Mouse (Mus musculus) neutrophil, adult 65 days (primary cell): ENCODE data around the gene Atp8b3. TPM values are rescaled to one million over a fixed set of nuclear protein-coding genes. Genes with fewer than 3 reads are reported as not detected.

Experiments
- total RNA-seq: library from RNA; stranded (reverse); gene quantifications from 2 replicates; pipeline ENCODE4 v1.2.4, GENCODE M21; 2023

Atp8b3 gene
- total RNA-seq = not detected in 2 replicates

DNA sequence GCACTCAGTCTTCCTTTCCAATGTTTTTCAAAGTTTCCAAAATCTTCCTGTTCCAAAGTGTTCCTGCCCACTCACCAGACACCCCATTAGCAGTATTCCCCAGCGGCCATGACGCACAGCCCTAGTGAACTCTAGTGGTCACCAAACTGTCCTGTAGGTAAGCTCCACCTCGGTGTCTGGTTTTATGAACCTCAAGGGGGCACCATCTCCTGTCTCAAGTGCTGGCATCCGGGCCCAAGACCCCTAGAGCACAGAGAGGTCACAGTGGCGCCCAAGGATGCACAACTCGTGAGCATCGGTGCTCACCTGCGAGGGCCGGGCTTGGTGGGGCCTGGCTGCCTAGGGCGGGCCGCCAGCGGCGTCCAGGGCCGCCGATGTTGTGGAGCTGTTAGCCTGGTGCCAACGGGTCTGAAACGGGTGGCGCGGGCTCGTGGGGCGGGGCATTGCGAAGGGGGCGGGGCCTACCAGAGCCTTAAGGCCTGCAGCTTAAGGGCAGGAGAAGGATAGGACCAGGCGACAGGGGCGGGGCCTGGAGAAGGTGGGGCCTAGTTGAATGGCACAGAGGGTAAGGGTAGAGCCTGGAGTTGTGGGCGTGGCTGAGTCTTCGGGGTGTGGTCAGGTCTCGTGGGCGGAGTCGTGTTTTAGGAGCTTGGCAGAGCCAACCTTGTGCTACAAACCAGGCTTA, at the start of gene Atp8b3:
Gene Atp8b3 (minus strand): TSS at position 415 of the 685 bp plus-strand sequence.

DNA sequence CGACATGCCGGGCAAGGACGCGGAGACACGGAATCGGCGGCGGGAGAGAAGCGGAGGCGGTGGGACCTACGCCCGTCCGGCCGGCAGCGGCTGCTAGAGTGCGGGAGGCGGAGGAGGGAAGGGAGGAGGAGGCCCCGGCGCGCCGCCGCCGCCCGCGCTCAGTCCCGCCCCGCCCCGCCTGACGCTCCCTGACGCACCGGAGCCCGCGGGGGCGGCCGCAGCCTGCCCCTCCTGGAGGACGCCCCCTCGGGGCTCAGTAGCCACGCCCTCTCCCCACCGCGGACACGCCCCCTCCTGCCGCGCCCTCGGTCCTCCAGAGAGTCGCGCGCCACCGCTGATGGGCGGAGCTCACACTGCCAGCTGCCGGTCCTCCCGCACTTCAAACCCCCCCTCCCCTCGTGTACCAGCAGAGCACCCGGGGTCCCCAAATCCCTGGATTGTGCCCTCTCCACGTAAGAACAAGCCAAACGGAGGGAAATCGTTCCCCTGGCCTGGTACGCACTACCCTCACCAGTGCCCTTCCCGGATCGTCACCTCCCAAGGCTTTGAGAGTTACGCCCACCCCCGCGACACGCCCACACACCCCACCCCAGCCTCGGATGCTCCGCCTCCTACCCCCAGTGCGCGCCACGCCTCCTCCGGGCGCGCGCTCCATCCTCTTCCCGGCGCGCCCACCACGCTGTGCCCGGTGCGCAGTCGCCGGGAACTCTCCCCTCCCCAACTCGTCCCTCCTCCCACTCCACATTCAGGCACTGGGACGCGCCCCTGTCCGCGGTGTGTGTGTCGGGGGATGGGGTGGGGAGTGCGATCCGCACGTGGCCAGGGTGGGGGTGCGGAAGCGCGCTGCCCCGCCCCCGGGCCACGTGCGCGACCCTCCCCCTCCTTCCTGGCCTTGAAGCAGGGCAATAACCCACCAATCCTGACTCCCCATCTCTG, 38.5 kb upstream of the Atp8b3 start, which contains the start of gene Klf16:
Gene Klf16 (minus strand): TSS at position 127 of the 936 bp plus-strand sequence.

DNA sequence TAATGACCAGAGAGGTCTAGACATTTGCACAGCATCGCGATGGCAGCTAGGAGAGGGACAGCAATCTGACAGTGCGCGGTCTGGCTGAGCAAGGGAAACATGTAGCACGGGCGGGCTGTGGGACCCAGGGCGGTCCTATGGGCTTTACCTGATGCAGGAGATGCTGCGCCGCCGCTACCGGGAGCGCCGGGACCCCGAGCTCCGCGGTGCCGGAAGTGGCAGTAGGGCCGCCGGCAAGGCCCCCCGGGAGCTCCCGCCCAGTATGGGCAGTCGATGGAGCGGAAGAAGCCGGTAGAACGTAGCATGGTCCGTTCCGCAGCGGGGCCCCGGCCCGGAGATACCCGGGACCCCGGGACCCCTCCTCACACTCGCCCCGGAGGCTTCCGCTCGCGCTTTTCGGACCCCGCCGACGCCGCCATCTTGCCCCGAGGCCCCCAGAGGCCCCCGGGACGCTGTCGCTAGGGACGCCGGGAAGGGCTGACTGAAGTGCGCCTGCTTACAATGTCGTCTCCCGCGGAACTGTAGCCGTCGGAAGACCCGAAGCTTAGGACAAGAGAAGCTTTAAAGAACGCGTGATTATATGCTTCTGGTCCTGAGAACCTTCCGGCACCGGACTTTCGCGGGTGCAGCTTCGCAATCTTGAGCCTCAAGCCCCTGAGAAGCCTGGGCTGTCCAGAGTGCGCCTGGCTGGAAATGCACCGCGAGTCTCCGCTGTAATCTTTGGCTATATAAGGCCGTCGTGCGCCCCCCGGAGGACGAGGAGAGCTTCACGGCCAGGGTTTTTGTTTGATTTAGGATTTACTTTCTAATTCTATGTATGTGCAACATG, 22.4 kb upstream of the Atp8b3 start, which contains the start of gene Rexo1:
Gene Rexo1 (minus strand): TSS at position 445 of the 829 bp plus-strand sequence.

DNA sequence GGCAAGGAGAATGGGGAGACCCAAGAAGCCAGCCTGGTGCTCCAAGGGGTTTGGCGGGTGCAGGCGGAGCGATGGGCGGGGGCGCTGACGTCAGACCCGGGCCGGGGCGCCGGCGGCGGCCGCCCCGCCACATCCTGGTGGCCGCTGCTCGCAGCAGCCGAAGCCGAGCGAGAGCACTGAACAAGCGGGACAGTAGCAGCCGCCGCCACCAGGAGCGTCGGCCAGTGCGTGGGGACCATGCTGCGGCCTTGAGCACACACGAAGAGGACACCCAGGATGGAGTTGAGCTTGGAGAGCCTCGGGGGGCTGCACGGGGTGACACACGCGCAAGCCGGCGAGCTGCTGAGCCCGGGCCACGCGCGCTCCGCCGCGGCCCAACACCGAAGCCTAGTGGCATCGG, 44.2 kb downstream of the Atp8b3 start, which contains the start of gene Onecut3:
Gene Onecut3 (plus strand): TSS at position 104 of the 400 bp plus-strand sequence.

Other genes with a start within 250 kb of the Atp8b3 start
- gene Rps15, start 246.7 kb downstream of the Atp8b3 start, total RNA-seq = 539 and 578 TPM in 2 replicates
- not detected in 2 replicates for gene Apc2, start 243.1 kb downstream of the Atp8b3 start, total RNA-seq
- gene 2310011J03Rik, start 218.6 kb downstream of the Atp8b3 start, total RNA-seq = 29.5 and 40.3 TPM in 2 replicates
- not detected in 2 replicates for gene Pcsk4, start 209.6 kb downstream of the Atp8b3 start, total RNA-seq
- 0.44 and 0.54 TPM in 2 replicates for gene Reep6, start 209.2 kb downstream of the Atp8b3 start, total RNA-seq
- not detected in 2 replicates for gene Adamtsl5, start 190.7 kb downstream of the Atp8b3 start, total RNA-seq
- not detected in 2 replicates for gene Plk5, start 182.7 kb downstream of the Atp8b3 start, total RNA-seq
- 1.9 and 2.6 TPM in 2 replicates for gene Mex3d, start 151.5 kb downstream of the Atp8b3 start, total RNA-seq
- gene Mbd3, start 139.6 kb downstream of the Atp8b3 start, total RNA-seq = 30.1 and 33.3 TPM in 2 replicates
- 68.5 and 72.8 TPM in 2 replicates for gene Uqcr11, start 132.3 kb downstream of the Atp8b3 start, total RNA-seq
- 40.0 and 42.1 TPM in 2 replicates for gene Tcf3, start 105.5 kb downstream of the Atp8b3 start, total RNA-seq
- gene Onecut3, start 44.3 kb downstream of the Atp8b3 start, total RNA-seq = not detected in 2 replicates
- gene Rexo1, start 22.4 kb upstream of the Atp8b3 start, total RNA-seq = 87.8 and 112 TPM in 2 replicates
- 5.7 and 7.0 TPM in 2 replicates for gene Klf16, start 38.2 kb upstream of the Atp8b3 start, total RNA-seq
- gene Abhd17a, start 51.2 kb upstream of the Atp8b3 start, total RNA-seq = 34.9 and 41.1 TPM in 2 replicates
- gene Scamp4, start 63.7 kb upstream of the Atp8b3 start, total RNA-seq = 6.9 and 8.2 TPM in 2 replicates
- 0.98 and 2.0 TPM in 2 replicates for gene Adat3, start 63.8 kb upstream of the Atp8b3 start, total RNA-seq
- 0.77 and 0.98 TPM in 2 replicates for gene Gm49322, start 66.9 kb upstream of the Atp8b3 start, total RNA-seq
- 101 and 129 TPM in 2 replicates for gene Csnk1g2, start 83.7 kb upstream of the Atp8b3 start, total RNA-seq
- 12.4 and 15.2 TPM in 2 replicates for gene Btbd2, start 117.9 kb upstream of the Atp8b3 start, total RNA-seq
- 181 and 193 TPM in 2 replicates for gene Mknk2, start 139.0 kb upstream of the Atp8b3 start, total RNA-seq
- 140 and 155 TPM in 2 replicates for gene Mob3a, start 162.9 kb upstream of the Atp8b3 start, total RNA-seq
- gene Izumo4, start 163.1 kb upstream of the Atp8b3 start, total RNA-seq = 8.4 and 14.1 TPM in 2 replicates
- gene Ap3d1, start 203.1 kb upstream of the Atp8b3 start, total RNA-seq = 99.7 and 123 TPM in 2 replicates
- gene Dot1l, start 216.1 kb upstream of the Atp8b3 start, total RNA-seq = 21.3 and 32.2 TPM in 2 replicates